Mouse (Mus musculus) heart, postnatal 0 days (tissue): ENCODE data around the gene Nanos1. TPM values are rescaled to one million over a fixed set of nuclear protein-coding genes. Genes with fewer than 3 reads are reported as not detected.

Experiments
- ATAC-seq: fragments of 200-750 bp; cut with Nextera tagmentation; 2 replicates; pipeline ENCODE4 v1.8.0; 2017; ENCODE audit warnings: low read depth, moderate number of reproducible peaks, moderate library complexity; ENCODE audit not compliant: insufficient read depth
- DNase-seq: peaks from one replicate; pipeline ENCODE4 v3.0.0-alpha.2; 2016; ENCODE audit warnings: low spot score
- H3K27ac ChIP-seq: fragments of 300-500 bp; sonication (generic); 2 replicates; pipeline ENCODE4 v1.5.1; 2014; ENCODE audit warnings: low read depth, mild to moderate bottlenecking
- H3K27me3 ChIP-seq: fragments of 300-500 bp; sonication (generic); 2 replicates; pipeline ENCODE4 v1.6.1; 2014; ENCODE audit warnings: low read length, mixed read lengths; ENCODE audit not compliant: control insufficient read depth, insufficient read depth
- H3K36me3 ChIP-seq: fragments of 300-500 bp; sonication (generic); replicated peaks from 2 replicates; pipeline ENCODE4 v1.6.1; 2014; ENCODE audit warnings: low read length, mixed read lengths; ENCODE audit not compliant: control insufficient read depth, insufficient read depth
- H3K4me1 ChIP-seq: fragments of 300-500 bp; sonication (generic); 2 replicates; pipeline ENCODE4 v1.6.1; 2014; ENCODE audit warnings: antibody characterized with exemption; ENCODE audit not compliant: control insufficient read depth, insufficient read depth
- H3K4me2 ChIP-seq: fragments of 300-500 bp; sonication (generic); 2 replicates; pipeline ENCODE4 v1.6.1; 2014; ENCODE audit warnings: low read depth, mild to moderate bottlenecking, low read length, moderate library complexity
- H3K4me3 ChIP-seq: fragments of 300-500 bp; sonication (generic); 2 replicates; pipeline ENCODE4 v1.5.1; 2014; ENCODE audit warnings: low read depth, low read length
- H3K9ac ChIP-seq: fragments of 300-500 bp; sonication (generic); replicated peaks from 2 replicates; pipeline ENCODE4 v1.6.1; 2014; ENCODE audit warnings: low read depth, low read length, mixed read lengths
- H3K9me3 ChIP-seq: fragments of 300-500 bp; sonication (generic); replicated peaks from 2 replicates; pipeline ENCODE4 v1.6.1; 2016; ENCODE audit warnings: low read length; ENCODE audit not compliant: control insufficient read depth
- CTCF ChIP-seq: IDR thresholded peaks from 2 replicates; pipeline ENCODE4 v1.5.1; 2016; ENCODE audit warnings: antibody characterized with exemption, control low read depth, low read depth
- EP300 ChIP-seq: IDR thresholded peaks from 2 replicates; pipeline ENCODE4 v1.6.1; 2016; ENCODE audit warnings: antibody characterized with exemption, low read depth
- WGBS: fragments of 180-500 bp; shearing (Covaris S2); extraction: QIAGEN DNeasy Blood & Tissue Kit; methylation state at CpG from one replicate; pipeline ENCODE4 v1.1.7; 2014; 5-methylcytosine and 5-hydroxymethylcytosine counted together
- microRNA-seq: library from miRNA; unstranded; fragments of <30 nt; microRNA quantifications from one replicate; pipeline ENCODE4, GENCODE M21; 2016
- polyA plus RNA-seq: library from polyadenylated mRNA; unstranded; fragments of >200 nt; fragmentation: Nextera tagmentation; extraction: Ambion mirVana; gene quantifications from 2 replicates; pipeline ENCODE4 v1.2.1, GENCODE M21; 2015
- total RNA-seq: library from RNA; depleted of rRNA; stranded (reverse); fragments of >200 nt; gene quantifications from 2 replicates; pipeline ENCODE4 v1.2.3, GENCODE M21; 2014; ENCODE audit warnings: low replicate concordance; rRNA removed

Gene Nanos1
- total and polyA plus RNA-seq, 2 experiments from 2014 or later, result 0.25 to 3.1 TPM

DNA sequence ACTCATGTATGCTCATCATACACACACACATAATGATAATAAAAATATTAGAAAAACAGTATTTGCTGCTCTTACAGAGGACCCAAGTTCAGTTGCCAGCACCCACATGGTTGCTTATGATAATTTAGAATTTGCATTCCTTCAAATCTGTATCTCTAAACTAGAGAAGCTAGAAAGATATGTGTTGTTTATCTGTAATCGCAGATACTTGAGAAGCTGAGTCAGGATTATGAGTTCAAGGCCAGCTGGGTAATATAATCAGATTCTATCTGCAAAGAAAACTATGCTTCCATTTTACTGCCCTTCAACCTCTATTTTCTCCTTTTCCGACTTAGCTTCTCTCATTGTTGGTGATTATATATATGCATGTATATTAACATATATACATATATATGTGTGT lies 41.6 kb downstream of the Nanos1 start:
- no peak overlapping the region for H3K4me2 ChIP-seq
- no peak overlapping the region for H3K27ac ChIP-seq
- no peaks in the 10 kb centered on the region for H3K36me3 ChIP-seq
- no peak overlapping the region for H3K4me3 ChIP-seq
- H3K9ac ChIP-seq, result no peak overlapping the region
- DNase-seq, result no peak
- no peak for ATAC-seq
- no peaks in the 10 kb centered on the region for H3K9me3 ChIP-seq
- H3K27me3 ChIP-seq, result no peaks in the 10 kb centered on the region
- TF ChIP-seq CTCF, result no peak
- TF ChIP-seq EP300, result no peak
- no peaks in the 10 kb centered on the region for H3K4me1 ChIP-seq
- 90% methylated on average over 2 of the region's 2 CpGs for WGBS

DNA sequence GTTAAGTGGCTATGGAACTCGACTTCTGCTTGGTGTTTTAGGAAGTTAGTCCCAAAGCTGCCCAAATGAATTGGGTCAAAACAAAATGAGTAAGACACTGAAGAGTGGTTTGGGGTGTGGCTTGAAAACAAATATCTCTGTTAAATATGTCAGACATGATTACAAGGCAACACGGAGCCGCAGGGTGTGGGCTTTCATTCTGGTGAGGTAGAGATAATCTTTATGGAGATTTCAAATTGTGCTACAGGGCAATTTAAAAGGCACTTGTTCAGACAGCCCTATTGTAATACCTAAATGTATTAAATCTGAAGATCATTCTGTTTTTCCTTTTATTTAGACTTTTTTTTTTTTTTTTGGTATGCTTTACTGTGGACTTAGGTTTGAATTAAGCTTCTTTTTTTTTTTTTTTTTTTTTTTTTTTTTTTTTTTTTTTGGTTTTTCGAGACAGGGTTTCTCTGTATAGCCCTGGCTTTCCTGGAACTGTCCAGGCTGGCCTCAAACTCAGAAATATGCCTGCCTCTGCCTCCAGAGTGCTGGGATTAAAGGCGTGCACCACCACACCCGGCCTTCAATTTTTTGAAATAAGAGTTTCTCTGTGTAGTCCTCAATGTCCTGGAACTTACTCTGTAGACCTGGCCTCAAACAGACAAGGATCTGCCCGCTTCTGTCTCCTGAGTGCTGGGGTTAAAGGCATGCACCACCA lies 44.2 kb downstream of the Nanos1 start:
- no peaks in the 10 kb centered on the region for H3K4me1 ChIP-seq
- no peaks in the 10 kb centered on the region for H3K9me3 ChIP-seq
- no peaks in the 10 kb centered on the region for H3K27me3 ChIP-seq
- WGBS, result 71% methylated on average over 7 of the region's 7 CpGs
- no peak overlapping the region for H3K27ac ChIP-seq
- no peaks in the 10 kb centered on the region for H3K36me3 ChIP-seq
- no peak overlapping the region for H3K4me3 ChIP-seq
- TF ChIP-seq EP300, result no peak
- no peak for TF ChIP-seq CTCF
- H3K4me2 ChIP-seq, result no peak overlapping the region
- ATAC-seq (no peak), DNase-seq (no peak)
- H3K9ac ChIP-seq, result no peak overlapping the region

DNA sequence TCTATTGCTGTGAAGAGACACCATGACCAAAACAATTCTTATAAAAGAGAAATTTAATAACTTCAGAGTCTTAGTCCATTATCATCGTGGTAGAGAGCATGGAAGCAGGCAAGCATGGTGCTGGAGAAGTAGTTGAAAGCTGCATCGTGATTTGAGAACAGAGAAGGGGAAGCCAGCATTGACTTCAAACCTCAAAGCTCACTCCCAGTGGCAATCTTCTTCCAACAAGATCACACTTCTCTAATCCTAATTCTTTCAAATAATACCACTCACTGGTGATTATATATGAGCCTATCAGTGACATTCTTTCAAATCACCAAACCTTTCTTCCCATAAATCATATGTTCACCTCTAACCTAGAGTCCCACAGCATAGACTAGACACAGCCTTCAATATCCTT lies 49.1 kb downstream of the Nanos1 start:
- no peak overlapping the region for H3K4me2 ChIP-seq
- TF ChIP-seq CTCF (no peak), EP300 (no peak)
- H3K9me3 ChIP-seq, result no peaks in the 10 kb centered on the region
- no peak overlapping the region for H3K4me3 ChIP-seq
- H3K4me1 ChIP-seq, result no peaks in the 10 kb centered on the region
- H3K9ac ChIP-seq, result no peak overlapping the region
- H3K36me3 ChIP-seq, result no peaks in the 10 kb centered on the region
- H3K27me3 ChIP-seq, result no peaks in the 10 kb centered on the region
- WGBS, result 63% methylated on average over 2 of the region's 2 CpGs
- H3K27ac ChIP-seq, result no peak overlapping the region
- DNase-seq (no peak), ATAC-seq (no peak)

Small RNA genes lying within 50 kb of the gene (microRNA-seq; reads per million reads assigned to microRNA genes)
- not detected for gene mmu-mir-3084-1

Other genes with a start within 250 kb of the Nanos1 start
- gene Cacul1, start 175.0 kb upstream of the Nanos1 start, total RNA-seq, result 22.1 and 23.9 TPM in 2 replicates
- 7.1 and 8.6 TPM in 2 replicates for gene Cacul1, start 175.0 kb upstream of the Nanos1 start, polyA plus RNA-seq
- gene Eif3a, start 34.7 kb downstream of the Nanos1 start, total RNA-seq, result 75.1 and 75.4 TPM in 2 replicates
- gene Eif3a, start 34.7 kb downstream of the Nanos1 start, polyA plus RNA-seq, result 71.0 and 75.5 TPM in 2 replicates
- gene Fam45a, start 55.6 kb downstream of the Nanos1 start, total RNA-seq, result 14.1 and 23.0 TPM in 2 replicates
- 13.4 and 15.0 TPM in 2 replicates for gene Fam45a, start 55.6 kb downstream of the Nanos1 start, polyA plus RNA-seq
- gene Sfxn4, start 105.5 kb downstream of the Nanos1 start, total RNA-seq, result 6.3 and 6.6 TPM in 2 replicates
- 7.7 and 9.1 TPM in 2 replicates for gene Sfxn4, start 105.5 kb downstream of the Nanos1 start, polyA plus RNA-seq
- 275 and 312 TPM in 2 replicates for gene Prdx3, start 118.6 kb downstream of the Nanos1 start, total RNA-seq
- gene Prdx3, start 118.6 kb downstream of the Nanos1 start, polyA plus RNA-seq, result 303 and 307 TPM in 2 replicates
- 12.8 and 14.6 TPM in 2 replicates for gene Grk5, start 133.8 kb downstream of the Nanos1 start, total RNA-seq
- gene Grk5, start 133.8 kb downstream of the Nanos1 start, polyA plus RNA-seq, result 2.6 and 2.9 TPM in 2 replicates